ENCODE assay signal across 8 mouse cellular contexts in genomic region chr6:58772014-58772413, GRCm38 (mm10). TPM values are rescaled to one million over a fixed set of nuclear protein-coding genes. Genes with fewer than 3 reads are reported as not detected.
DNase-seq lines count a peak whose midpoint lies in the region; ATAC-seq lines count a peak whose summit lies in the region.

No protein-coding gene starts in this region.

- H3K27ac ChIP-seq in neural tube, embryonic 11.5 days (ENCODE audit: low read depth, low read length), result no peak overlapping the region
- no peak overlapping the region for H3K27ac ChIP-seq in midbrain, embryonic 16.5 days (ENCODE audit: low read length)

- no peaks in the 10 kb centered on the region for H3K9me3 ChIP-seq in neural tube, embryonic 11.5 days (ENCODE audit: control insufficient read depth, low read length)
- no peaks in the 10 kb centered on the region for H3K9me3 ChIP-seq in midbrain, embryonic 16.5 days (replicated peaks; ENCODE audit: control insufficient read depth, low read length, poor library complexity, severe bottlenecking)

- H3K4me3 ChIP-seq in neural tube, embryonic 11.5 days (ENCODE audit: low read depth, low read length), result no peak overlapping the region
- no peak overlapping the region for H3K4me3 ChIP-seq in midbrain, embryonic 16.5 days (ENCODE audit: low read depth, low read length)

- H3K4me1 ChIP-seq in neural tube, embryonic 11.5 days (ENCODE audit: control insufficient read depth, insufficient read depth, low read length), result no peaks in the 10 kb centered on the region
- H3K4me1 ChIP-seq in midbrain, embryonic 16.5 days (ENCODE audit: control insufficient read depth, insufficient read depth, low read length), result no peaks in the 10 kb centered on the region

- no peak overlapping the region for H3K4me2 ChIP-seq in neural tube, embryonic 11.5 days (ENCODE audit: low read depth)
- no peak overlapping the region for H3K4me2 ChIP-seq in midbrain, embryonic 16.5 days (ENCODE audit: low read length)

- peak; percentile 61 for ATAC-seq in neural tube, embryonic 11.5 days (ENCODE audit: insufficient read depth, low FRiP score, low TSS enrichment)
- peak; percentile 54; the same call in 1 of the 2 replicates for ATAC-seq in midbrain, embryonic 16.5 days

- 0% methylated on average over 1 of the region's 1 CpGs for WGBS in neural tube, embryonic 11.5 days
- WGBS in midbrain, embryonic 16.5 days, result 0% methylated on average over 1 of the region's 1 CpGs

- no peaks in the 10 kb centered on the region for H3K27me3 ChIP-seq in neural tube, embryonic 11.5 days (ENCODE audit: control insufficient read depth, insufficient read depth, low read length)
- no peaks in the 10 kb centered on the region for H3K27me3 ChIP-seq in midbrain, embryonic 16.5 days (ENCODE audit: control insufficient read depth, insufficient read depth, low read depth, low read length)

- H3K36me3 ChIP-seq in neural tube, embryonic 11.5 days (ENCODE audit: control insufficient read depth, insufficient read depth, low read length), result no peaks in the 10 kb centered on the region
- no peaks in the 10 kb centered on the region for H3K36me3 ChIP-seq in midbrain, embryonic 16.5 days (ENCODE audit: control insufficient read depth, insufficient read depth, low read length)

- H3K9ac ChIP-seq in neural tube, embryonic 11.5 days (ENCODE audit: low read length), result no peak overlapping the region
- no peak overlapping the region for H3K9ac ChIP-seq in midbrain, embryonic 16.5 days (ENCODE audit: low read depth, low read length)

- DNase-seq in adrenal gland, adult 2 months, result peak; percentile 17
- no peak for DNase-seq in adrenal gland, postnatal 25 days
- no peak for DNase-seq in neural tube, embryonic 11.5 days (ENCODE audit: low spot score)
- DNase-seq in neural tube, embryonic 10.5 days (ENCODE audit: extremely low spot score, low spot score), result no peak
- DNase-seq in forelimb bud, embryonic 11.5 days (ENCODE audit: low read depth, low spot score), result peak; percentile 28
- peak; percentile 20 to 36 for DNase-seq in kidney, postnatal 4 days
- no peak for DNase-seq in urinary bladder, adult 18-20 months (ENCODE audit: low spot score in 2 of 2)

RNA-seq across cellular contexts. Expression of gene Herc3, which starts 59.3 kb away (rescaled TPM):
- 10 to 100 TPM; 15.5 to 19.1 TPM for total RNA-seq in adrenal gland, adult 2 months (2021)
- 14.3 and 18.3 TPM in 2 replicates for polyA plus RNA-seq in adrenal gland, adult 2 months (2012; rRNA removed)
- total RNA-seq in adrenal gland, postnatal 25 days (2021), result 29.7 and 40.5 TPM in 2 replicates
- polyA plus RNA-seq in neural tube, embryonic 11.5 days (2014; fragmentation: Nextera tagmentation; extraction: Ambion mirVana), result 7.7 and 8.9 TPM in 2 replicates
- 29.8 and 31.9 TPM in 2 replicates for polyA plus RNA-seq in midbrain, embryonic 16.5 days (2015; fragmentation: Nextera tagmentation; extraction: Ambion mirVana)

Comparison
In these comparisons a context has a peak if more than half of its experiments do, and no peak if none do; other contexts are left out.
1. DNase-seq: peak in adrenal gland, adult 2 months (single experiment), forelimb bud, embryonic 11.5 days (single experiment) and kidney, postnatal 4 days (2 of 2); none in adrenal gland, postnatal 25 days (single experiment), neural tube, embryonic 11.5 days (single experiment), neural tube, embryonic 10.5 days (single experiment) and urinary bladder, adult 18-20 months (0 of 2).